Mouse (Mus musculus): ENCODE measurements around the gene Eva1a.

Gene Eva1a

DNA sequence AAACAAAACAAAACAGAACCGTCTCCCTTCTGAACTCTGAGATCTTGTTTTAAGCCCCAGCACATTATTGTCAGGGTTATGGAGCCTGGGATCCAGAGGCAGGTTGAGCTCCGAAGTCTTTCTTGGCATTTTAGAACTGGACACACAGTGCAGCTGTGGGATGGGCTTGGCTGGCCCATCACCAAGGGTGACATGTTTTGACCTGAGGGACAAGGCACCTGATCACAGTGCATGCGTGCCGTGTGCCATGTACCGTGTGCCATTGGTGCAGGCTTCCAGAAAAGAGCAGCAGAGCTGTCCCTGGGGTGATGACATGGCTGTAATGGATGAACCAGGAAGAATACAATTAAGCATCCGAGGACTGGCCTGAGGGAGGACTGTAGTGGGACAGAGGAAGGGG is 29.6 kb downstream of the Eva1a start:
- no peak for DNase-seq

DNA sequence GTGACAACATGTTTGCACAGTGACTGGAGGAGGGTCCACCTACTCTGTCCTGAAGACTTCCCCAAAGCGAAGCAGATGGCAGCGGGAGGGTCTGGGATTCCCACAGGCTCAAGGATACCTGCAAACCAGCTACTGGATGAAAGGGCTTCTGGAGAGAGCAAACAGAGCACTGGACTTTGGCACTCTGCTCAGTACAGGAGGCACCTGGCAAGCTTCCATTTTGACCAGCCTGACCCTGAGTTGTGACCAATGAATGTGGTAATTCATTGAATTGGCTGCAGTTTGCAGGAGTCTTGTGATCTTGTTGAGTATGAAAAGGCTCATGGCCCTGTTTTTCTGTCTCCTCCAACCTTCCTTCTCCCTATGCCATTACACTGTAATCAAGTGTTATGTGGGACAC is 32.2 kb downstream of the Eva1a start:
- peak; percentile 51 for DNase-seq

DNA sequence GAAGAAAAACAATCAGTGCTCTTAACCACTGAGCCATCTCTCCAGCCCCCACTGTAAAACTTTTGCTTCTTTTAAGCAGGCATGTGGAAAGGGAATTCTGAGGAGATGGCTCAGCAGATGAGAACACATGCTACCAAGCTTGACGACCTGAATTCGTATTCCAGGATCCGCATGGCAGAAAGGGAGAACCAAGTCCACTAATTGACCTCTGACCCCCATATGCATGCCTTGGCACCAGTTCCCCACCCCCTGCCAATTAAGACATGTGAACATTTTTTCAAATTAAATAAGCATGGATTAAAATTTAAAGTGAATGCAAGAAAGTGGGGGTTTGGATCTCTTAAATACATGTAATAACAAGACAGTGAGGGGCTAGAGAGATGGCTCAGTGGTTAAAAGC is 32.7 kb downstream of the Eva1a start:
- DNase-seq = no peak

DNA sequence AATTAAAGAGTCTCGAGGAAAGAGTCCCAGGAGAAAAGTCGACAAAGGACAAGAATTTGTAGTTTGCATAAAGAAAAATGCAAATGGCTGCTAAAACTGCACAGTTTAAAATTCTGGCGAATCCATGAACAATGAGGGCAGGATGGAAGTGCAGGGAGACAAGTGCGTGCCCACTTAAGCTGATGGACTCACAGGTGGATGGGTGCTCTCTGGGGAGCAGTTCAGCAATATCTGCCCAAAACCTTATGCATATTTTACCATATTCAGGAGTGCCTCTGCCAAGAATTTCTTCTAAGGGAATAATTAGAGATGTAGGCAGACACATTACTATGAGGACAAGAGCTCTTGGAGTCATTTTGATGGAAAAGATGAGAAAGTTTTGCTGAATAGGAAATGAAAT is 35.5 kb downstream of the Eva1a start:
- DNase-seq = no peak

DNA sequence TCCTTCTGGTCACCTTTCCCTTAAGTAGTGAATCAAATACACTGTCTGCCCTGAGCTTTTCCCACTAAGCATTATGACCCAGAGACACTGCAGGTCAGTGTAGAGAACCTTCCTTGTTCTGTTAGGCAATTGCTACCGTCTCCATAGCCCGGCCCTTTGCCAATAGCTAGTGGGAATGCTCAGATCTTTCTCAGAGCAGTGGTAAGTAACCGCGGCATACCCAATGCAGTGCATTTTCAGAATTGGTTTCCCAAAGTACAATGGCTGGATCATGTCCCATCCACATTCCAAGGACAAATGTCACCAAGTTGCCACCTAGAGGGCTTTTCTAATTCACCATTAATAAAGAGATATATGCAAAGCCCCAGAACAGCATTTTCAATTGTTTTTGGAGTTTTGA is 38.0 kb downstream of the Eva1a start:
- no peak for DNase-seq

DNA sequence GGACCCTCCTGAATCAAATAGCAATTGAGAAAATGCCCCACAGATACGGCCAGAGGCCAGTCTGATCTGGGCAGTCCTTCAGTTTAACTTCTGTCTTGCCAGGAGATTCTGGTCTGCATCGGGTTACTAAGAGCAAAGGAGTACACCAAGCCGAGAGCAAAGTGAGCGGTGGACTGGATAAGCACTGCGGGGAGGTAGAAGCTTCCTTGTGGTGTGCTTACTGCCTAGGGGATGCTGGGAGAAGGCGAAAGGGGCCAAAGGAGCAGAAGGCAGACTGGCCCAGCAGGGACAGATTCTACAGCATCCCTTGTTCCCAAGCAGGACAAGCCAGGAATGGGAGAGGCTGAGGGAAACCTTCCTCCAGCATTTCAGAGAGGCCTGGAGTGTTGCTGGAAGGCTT is 42.8 kb downstream of the Eva1a start:
- no peak for DNase-seq

DNA sequence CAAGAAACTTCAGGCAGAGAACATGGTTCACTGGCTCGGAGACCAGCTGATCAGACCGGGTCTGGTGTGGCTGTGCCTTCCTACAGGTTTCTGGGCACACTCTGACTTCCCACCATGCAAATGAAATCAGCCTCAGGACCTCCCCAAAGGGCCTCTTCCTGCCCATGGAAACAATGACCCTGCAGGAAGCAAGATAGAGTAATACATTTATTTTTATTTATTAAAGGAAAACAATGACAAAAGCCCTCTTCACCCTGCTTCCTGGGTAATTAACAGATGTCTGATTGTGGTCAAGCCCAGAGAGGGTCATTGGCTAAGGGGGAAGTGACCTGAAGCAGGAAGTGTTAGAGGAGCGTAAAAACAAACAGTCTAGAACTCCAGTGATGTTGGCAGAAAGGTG is 43.4 kb downstream of the Eva1a start:
- DNase-seq = peak; percentile 19

DNA sequence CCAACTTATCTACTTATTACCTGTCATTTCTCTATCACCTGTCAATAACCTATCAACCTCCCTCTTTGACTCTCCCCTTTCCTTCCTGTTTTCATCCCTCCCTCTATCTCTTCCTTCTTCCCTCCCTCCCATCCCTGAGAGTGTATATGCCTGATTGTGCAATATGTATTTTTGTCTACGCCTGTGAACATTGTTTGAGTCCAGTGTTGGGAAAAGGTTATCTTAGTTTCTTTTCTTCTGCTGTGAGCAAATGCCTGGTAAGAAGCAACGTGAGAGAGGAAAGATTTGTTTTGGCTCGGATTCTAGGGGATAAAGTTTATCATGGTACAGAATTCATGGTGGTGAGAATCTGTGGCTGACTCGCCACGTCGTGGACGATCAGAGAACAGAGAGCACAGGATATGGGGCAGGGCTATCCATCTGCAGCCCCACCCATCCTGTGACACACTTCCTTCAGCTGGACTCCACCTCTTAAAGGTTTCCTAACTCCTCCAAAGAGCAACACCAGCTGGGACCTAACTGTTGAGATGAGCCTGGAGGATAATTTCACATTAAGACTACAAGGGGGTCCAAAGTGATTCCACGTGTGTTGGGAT is 44.6 kb downstream of the Eva1a start:
- no peak for DNase-seq

DNA sequence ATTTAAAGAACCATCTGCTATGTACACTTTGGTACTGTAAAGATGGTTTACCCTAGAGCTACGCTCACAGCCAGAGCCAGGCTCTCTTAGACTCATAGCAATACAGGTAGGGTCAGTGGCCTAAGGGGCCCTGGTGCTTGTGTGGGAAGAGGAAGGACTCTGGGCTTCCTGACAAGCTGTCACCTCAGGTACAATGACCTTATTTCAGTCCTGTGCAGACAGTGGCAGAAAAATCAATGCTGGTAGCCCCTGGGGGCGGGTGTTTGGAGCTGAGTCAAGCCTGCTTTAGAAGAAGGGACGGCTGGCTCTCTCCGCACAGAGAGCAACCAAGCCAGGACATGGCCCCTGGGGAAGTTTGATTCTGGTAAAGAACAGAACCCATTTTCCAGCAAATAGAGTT is 47.3 kb downstream of the Eva1a start:
- DNase-seq = no peak

DNA sequence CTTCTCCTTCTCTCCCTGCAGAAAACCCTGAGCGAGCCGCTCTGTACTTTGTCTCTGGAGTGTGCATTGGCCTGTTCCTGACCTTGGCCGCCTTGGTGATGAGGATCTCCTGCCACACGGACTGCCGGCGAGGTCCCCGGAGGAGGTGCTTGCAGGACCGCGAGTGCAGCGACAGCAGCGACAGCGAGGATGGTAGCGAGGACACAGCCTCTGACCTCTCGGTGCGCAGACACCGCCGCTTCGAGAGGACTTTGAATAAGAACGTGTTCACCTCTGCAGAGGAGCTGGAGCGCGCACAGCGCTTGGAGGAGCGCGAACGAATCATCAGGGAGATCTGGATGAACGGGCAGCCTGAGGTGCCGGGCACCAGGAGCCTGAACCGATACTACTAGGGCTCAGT is 50.9 kb downstream of the Eva1a start:
- DNase-seq = no peak

DNA sequence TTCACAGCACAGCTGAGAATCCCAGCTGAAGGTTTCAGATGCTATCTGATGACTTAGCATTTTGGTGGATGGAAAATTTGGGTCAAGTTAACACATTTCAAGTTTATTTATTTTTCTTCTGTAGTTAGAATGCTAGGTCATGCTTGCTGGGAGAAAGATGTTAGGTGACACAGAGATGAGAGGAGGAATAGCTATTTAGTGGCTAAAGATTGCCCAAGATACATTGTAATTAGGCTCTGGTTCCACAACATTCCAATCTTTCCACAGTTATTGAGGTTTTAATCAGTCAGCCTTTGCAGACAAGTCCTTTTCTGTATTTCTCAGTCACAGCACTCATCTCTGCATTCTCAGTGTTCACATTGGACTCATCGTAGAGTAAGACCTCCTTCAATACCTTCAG is 56.9 kb downstream of the Eva1a start:
- DNase-seq = no peak

DNA sequence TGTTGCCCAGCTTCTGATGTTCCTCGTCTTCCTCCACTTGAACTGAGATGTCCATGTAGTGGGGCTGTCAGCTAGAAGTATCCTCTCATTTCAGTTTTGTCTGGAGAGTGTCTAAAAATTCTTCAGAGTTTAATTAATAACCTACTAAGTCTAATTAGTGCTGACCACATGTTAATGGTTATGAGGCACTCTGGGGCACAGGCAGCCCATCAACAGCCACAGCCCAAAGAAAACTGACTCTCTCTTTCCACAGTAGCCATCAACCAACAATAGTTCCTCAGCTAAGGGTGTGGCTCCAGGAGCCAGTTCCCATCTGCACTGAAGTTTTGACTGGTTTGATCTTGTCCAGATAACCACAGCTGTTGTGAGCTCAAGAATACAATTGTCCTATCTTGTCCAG is 57.6 kb downstream of the Eva1a start:
- no peak for DNase-seq

DNA sequence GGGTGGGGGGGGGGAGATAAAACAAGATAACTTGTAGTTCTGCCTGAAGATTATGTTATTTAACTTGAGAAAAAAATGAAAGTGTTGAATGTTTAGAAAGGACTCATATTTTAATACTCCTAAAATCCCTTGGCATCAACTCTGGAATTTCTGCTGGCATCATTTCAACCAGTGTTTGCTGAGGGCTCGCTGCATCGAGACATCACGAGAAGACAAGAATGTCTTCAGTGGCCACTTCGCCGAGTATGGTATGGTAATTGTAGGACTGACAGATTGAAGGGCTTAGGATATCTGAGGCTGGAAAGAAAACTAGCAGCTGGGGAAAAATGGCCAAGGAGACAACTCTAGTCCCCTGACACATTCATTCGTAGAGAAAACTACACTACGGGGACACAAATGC is 69.6 kb downstream of the Eva1a start:
- DNase-seq = peak; percentile 28

DNA sequence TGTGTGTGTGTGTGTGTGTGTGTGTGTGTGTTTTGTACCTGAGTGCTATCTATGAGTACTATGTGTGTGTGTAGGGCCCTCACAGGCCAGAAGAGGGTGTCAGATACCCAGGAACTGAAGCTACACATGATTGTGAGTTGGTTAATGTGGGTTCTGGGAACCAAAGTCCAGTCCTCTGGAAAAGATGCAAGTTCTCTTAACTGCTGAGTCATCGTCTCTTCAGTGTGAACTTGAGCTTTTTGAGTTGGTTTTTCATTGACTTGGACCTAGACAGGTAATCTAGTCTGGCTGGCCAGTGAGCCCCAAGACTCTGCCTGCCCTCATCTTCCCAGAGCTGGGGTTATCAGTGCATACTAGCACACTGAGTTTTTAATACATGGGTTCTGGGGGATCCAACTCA is 70.3 kb downstream of the Eva1a start:
- DNase-seq = no peak

DNA sequence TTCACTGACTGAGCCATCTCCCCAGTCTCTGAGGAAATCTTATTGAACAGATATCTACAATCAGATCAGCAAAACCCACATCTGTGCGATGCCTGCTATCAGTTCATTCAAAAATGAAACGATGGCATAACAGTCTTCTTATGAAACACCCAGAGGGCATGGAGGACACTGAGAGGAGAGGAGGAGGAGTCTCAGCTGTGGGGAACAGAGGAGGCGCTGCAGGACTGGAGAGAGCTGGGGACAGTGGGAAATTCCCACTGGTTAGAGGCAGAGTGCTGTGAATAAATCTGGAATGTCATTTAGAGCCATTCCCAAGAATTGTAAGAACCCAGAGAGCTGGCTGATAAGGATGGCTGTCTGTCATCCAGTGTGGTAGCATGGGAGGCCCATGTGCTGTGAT is 70.7 kb downstream of the Eva1a start:
- DNase-seq = peak; percentile 56

DNA sequence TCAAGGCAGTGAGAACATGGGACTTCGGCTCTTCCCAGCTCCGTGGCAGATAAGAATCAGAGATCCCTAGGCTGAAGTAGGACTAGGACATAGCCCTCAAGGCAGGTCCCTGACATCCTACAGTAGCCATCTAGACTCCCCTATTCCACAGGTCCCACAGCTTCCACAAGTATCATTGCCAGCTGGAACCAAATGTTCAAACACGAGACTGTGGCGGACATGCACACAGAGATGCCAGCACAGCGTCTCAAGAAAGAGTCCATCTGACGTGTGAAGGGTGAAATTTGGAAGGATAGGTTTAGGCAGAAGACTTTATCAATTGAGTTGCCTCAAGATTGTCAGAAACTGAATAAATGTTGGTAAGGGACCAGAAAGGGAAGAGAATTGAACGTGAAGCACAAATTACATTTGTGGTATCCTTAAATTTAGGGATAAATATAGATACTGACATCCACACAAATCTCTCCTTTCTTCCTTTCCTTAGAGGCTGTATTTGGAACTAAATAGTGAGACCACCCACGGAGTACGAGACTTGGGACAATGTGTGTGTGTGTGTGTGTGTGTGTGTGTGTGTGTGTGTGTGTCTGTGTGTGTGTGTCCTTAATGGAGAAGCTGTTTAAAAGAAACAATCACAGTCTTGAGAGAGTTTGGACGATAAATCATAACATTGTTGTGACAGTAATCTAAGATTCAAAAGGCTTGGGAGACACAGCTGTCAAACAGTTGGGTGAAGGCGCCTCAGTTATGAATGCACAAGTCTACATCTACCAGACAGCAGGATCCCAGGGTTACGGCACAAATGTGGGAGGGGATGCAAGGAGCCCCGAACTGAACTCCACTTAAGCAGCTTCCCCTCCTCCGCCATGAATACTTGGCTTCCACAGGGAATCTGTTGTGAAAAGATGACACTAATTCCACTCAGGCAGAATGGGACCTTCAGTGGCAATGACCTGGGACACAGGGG is 71.6 kb downstream of the Eva1a start:
- peak; percentile 30 for DNase-seq

DNA sequence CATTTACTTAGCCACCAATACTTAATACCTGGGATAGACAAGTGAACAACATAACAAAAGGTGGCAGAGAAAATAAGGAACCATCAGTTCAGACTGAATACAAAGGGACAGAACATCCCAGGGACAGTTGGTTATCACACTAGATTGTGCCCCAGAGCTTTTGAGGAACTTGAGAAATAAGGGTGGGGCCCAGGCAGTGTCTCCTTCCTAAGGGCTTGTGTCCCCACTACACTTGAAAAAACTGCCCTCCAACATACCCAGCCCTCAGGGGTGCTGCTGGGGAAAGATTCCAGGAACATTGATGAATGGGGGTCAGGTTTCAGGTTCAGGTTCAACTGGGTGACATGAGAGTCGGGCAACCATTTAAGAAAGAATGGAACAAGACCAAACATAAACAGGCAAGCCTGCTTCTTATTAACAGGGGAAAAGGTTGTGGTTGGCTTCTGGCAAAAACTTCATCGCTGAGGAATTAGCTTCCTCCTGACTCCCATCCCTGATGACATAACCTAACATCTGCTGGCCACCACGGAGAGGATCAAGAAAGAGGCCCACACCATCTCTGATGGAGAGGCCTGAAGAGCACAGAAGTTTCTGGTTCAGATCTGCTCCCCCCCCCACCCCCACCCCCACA is 74.6 kb downstream of the Eva1a start:
- no peak for DNase-seq

DNA sequence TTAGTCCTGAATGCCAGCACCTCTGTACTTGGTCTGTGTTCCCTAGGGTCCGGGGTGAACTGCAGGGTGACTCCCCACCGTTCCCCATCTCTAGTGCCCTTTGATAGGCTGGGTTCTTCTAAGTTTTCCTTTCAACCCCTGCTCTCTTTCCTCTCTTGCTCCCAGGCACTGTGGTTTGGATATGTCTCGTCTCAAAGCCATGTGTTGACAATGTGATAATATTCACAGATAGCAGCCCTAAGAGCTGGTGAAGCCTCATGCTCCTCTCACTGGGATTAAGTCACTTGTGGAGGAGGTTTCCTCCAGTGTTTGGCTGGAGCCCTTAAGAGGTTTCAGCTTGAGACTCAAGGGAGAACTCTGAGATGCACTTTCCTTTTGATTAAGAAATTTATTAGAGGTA is 75.3 kb downstream of the Eva1a start:
- DNase-seq = no peak

DNA sequence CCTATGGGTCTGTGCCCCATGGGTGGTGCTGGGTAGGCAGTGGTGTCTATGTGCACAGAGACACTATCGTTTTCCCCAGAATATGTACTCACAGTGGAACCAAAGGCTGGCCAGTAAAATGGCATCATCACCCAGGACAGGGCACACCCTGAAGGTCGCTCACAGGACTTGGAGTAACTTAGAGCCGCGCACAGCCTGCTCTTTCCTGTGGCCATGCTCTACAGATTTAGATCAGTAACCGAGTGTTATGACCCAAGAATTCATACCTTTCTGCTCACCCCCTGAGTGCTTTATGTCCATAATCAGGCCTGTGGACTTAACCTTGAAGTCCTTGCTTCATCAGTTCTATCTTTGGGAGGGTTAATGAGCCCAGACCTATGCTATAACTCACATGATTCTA is 77.0 kb downstream of the Eva1a start:
- DNase-seq = no peak

DNA sequence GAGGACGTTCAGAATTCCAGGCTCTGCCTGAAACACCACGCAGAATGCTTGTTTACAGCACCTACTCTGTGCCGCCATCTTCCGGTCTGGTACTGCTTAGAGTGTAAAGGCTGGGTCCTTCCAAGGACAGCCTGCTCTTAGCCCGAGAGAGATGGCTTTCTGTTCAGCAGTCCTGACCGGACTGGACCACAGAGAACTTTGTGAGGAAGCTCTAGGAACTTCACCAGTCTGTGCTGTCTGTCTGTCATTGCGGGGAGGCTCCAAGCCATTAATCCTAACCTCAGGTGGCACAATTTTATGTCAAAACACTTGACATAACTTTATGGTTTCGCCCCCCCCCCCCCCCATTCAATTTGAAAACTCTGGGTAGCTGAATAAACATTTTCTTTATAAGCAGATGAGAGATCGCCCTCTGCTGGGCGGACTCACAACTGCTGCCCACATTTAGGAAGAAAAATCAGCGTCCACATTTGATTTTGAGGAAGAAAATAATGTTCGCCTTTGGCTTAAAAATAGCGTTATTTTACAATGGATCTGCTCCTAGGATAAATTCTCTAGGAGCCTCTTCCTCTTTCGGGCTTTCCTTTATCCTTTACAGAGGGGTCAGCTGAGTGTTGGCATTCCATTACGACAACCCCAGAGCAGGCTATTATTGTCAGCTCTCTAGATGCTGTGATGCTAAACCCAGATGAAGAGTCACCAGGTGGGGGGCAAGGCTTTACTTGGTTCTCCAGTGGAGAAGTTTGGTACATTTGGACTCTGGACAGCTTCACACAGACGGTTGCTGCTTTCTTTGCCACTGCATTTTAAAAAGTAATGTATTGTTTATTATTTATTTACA is 78.7 kb downstream of the Eva1a start:
- peak; percentile 68 for DNase-seq

DNA sequence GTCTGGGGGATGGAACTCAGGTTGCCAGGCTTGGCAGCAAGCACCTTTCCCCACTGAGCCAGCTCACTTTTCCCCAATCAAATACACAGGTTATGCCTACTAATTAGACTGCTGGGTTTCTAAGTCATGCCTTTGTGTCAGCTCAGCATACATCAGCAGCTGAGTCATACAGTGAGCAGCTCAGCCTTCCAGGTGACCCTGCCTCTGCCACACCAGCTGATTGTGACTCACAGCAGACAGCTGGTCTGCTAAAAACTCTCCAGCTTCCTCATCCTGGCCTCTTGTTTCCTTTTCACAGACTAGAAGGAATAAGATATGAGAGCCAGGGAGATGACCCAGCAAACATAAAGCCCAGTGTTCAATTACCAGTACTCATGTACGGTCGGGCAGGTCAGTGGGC is 84.3 kb downstream of the Eva1a start:
- DNase-seq = no peak

DNA sequence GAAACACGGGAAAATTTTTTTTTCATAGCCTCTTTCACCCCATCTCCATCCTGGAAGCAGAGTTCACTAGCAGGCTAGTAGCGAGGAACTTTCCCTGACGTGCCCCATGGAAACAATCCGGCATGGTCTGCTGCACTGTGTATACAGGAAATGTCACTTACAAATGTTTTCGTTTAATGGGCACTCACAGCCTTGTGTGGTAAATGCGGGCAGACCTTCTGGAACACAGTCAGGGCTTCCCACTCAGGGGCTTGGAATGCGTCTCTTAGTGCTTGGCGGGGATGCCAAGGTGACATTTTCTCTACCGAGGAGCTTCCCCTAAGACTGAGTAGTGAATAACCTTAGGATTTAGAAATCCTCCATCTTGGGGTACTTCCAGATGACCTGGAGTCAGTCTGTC is 87.0 kb downstream of the Eva1a start:
- peak; percentile 28 for DNase-seq

DNA sequence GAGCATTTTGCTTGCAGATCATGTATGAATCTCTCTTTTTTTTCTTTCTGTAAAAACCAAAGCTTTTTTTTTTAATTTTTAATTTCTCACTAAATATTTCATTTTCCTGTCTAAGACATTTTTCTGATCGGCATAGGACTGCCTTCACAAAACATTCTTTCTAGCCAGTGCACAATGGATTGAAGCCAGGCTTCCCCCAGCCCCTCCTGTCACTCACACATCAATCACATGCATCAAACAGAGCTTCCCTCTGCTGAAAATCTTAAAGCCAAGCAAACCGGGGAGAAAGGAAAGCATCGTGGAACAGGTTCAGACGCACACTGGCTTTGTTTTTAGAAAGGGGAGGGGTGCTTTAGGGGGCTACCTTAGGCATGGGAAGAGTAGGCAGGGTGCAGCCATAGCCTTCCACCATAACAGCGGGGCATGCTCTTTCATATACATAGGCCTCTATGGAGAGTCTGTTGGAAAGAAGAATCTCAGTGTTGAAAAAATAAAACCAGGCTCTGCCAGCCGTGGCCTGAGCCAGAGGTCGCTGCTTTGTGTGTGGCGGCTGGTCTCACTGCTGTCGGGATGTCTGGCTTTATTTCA is 88.9 kb downstream of the Eva1a start:
- DNase-seq = no peak
